Mouse (Mus musculus): ENCODE data around the gene Med13.

The Med13 gene

DNA sequence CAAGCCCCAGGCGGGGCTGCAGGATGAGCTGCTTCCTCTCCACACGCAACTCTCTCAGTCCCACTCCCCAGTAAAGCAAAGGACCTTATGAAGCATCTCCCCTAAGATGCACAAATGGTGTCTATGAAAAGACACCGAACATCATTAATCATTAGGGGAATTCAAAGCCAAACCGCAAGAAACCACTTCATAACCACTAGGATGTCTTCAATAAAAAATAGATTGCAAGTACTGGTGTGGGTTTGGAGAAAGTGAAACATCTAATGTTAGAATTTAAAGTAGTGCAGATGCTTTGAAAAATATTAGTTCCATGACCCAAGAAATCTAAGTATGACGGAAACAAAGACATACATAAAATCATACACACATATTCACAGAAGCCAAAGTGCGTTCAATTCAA lies 65.7 kb downstream of the Med13 start:
- no peak for DNase-seq (ENCODE audit: low spot score)

DNA sequence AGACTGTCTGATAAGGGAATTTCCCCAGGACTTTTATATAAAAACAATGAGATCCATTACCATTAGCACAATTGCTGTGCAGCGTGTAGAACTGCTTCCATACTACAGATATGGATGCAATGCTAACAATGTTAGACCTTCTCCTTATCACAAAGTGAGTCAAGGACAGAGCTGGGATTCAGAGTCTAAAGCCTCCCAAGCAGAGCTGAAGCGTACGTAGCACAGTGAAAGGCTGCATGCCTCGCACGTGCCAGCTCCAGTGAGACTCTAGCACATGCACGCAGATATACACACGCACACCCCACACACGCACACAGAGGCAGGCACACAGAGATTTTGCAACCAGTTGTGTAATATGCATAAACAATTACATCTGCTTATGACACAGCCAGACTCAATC lies 71.7 kb downstream of the Med13 start:
- peak; percentile 17 for DNase-seq (ENCODE audit: low spot score)

DNA sequence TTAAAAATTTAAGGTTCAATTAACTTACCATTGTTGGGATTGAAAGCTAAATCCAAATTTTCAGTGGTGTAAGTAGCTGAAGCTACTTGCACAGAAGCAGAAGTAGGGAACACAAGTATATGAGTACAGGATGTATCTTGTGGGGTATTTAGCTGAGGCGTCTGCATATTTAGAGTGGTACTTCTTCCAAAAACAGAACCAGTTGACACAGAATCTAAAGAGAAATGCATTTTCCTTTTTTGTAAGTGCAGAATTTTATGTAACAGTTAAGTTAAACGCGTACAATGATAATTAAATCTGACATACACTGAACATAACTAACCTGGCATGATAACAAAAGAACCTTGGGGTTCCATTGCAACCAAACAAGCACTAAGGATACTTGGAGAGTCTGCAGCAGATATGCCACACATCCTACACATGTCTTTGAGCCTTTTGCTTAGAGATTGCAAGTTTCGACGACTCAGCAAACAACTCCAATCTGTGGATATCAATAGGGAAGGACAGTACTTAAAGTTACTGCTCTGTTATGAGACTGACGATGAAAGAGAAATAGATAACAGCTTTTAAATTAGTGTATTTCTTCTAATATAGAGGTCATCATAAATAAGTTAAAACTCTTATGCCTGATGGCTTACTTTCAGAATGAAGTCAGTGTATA lies 78.8 kb downstream of the Med13 start:
- no peak for DNase-seq (ENCODE audit: low spot score)

DNA sequence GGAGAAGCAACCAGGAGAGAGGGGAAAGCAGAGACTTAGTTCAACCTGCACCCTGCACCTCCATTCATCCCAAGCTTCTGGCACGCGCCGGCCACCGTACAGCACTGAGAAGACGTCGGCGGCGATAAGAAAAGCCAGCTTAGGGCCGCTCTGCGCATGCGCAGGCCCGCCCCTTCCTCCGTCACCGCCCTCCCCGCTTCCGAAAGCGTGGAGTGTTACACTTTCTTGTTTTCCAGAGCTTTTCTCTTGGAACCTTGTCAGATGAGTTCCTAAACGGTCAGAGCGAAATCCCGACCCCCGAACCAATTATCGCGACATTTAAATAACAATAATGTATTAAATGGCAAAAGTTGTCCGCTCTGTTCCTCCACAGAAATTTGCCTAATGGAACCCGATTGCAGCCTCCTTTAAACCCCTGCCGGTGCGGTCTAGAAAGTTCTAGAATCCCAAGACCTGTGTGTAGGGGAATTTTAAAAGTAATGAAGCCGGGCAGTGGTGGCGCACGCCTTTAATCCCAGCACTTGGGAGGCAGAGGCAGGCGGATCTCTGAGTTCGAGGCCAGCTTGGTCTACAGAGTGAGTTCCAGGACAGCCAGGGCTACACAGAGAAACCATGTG lies 99.8 kb downstream of the Med13 start, which contains the start of gene Ints2:
TSS of gene Ints2 (minus strand) at position 116 of the 617 bp plus-strand sequence.
- peak; percentile 89 for DNase-seq (ENCODE audit: low spot score)

DNA sequence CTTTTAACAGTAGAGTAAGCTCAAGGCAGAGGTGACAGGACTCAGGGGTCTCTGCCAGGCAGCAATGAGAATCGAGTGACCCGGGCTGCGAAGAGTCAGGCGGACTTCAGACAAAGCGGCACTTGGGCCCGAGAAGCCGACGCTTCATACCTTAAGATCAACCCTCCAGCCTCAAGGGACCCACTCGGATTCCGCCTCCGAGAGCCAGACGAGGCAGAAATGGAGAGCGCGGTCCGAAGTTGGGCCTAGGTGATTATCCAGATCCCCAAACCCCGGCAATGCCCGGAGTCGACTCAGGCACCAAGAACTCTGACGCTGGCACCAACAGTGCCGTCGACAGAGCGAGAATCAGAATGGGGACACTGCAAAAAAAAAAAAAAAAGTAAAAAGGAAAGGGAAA lies 100.3 kb downstream of the Med13 start:
- no peak for DNase-seq (ENCODE audit: low spot score)

DNA sequence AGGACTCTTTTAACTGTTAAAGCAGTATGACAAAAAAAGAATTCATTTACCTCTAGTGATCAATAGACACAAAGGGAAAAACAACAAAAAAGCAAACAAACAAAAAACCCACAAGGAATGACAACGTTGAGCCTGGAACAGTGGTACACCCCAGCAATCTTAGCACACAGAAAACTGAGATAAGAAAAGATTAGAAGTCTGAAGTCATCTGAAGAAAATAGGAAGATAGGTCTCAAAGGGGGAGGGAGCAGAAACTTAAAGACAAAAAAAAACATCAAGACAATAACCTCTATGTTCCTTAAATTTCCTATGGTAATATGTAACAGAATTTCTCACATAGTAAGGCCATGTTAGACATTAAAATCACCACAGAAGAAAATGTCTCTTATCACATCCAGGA lies 104.1 kb downstream of the Med13 start:
- no peak for DNase-seq (ENCODE audit: low spot score)

DNA sequence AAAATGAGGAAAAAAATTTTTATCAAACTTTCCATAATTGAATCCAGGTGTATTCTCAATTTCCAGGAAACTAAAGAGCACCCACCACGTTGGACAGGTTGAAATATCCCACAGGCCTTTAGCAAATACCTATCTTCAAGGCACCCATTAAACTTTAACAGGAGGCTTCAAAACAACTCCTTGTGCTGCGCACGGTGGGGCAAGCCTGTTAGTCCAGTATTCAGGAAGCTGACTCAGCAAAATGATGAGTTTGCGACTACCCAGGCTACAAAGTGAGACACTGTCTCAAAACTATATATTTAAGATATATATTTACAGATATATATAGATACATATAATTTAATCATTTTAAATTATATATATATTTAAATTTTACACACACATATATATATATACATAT lies 125.0 kb downstream of the Med13 start:
- no peak for DNase-seq (ENCODE audit: low spot score)

DNA sequence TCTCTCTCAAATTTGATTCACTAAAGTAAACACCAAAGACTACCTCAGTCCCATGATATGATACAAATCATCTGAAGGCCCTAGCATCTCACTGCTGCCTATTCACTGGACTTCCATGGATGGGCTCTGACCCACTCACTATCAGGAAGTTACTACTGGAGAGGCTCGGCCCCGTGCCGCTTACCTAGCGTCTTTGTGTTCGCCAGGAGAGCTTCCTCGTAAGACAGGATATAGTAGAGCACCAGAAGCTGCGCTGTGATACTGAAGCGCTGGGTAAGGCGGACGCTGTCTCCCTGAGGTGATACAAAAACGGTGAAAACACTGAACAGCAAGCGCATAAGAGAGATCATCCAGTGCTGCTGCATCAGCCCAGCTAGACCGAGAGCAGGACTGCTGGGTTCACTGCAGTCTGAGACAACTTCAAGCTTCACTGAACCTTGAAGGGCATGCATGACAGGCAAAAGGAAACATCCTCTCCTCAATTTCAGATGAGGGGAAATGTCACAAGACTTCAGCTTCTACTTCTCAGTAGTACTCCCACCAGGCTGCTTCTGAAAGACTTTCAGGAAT lies 125.5 kb downstream of the Med13 start:
- DNase-seq (ENCODE audit: low spot score) = no peak

DNA sequence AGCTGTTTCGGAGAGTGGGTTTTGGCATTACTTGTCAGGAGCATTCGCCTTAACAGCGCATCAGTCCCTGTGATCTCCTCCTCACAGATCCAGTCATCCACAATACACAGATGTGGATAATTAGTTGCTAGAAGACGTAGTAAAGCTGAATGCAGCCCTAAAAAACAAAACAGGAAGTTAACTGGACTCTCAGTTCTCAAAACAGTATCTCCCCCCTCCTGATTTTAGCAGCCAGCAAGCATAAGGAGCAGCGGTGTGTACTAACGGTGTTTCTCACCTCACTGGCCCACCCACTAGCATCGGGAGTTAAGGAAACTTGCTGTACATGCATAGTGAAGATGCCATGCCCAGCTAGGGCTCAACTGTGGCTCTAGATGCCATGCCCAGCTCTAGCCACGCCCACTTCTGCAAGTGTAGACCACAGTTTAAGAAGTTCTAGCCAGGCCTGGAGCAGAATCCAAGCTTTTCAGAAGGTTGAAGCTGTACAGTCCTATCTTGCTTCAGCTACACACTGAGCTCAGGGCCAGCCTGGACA lies 130.7 kb downstream of the Med13 start:
- DNase-seq (ENCODE audit: low spot score) = no peak

DNA sequence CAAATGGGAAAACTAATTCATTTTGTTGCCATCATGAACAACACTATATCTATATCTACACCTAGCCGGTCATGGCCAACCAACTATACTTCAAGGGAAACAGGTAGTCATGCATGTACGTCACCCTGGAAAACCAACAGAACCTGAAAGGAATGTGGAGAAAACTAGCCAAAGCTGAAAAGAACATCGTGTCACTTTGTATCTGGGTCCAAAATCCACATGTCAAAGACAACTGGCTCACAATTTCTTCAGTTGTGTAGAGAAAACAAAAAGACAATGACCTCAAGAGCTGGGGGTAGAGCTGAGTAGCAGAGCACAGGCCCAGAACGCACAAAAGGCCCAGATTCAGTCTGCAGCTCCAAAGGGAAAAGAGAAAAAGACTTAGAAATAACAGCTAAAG lies 131.6 kb downstream of the Med13 start:
- DNase-seq (ENCODE audit: low spot score) = no peak

All from ovary, adult 18-20 months (tissue).